Mouse (Mus musculus): ENCODE measurements around the gene Stard13.

DNA sequence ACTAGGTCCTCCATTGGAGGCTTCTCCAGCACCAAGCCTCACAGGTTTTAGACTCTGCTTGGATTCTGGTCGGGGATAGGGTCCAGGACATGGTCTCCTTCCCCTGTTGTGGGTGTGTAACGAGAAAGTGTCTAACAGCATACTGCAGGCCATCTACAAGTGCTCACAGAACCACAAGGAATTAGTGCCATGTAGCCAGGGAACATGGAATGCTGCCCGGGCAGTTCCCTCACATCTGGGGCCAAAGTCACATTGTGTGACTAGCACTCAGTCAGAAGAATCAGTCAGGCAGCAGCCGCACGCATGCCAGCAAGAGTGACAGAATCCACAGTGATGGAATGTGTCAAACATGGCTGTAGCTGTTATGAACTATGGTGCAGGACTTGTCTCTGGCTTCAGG lies 67.4 kb downstream of the Stard13 start:
- TF ChIP-seq CTCF (IDR thresholded peaks at IDR 0.05; ENCODE audit: low read depth, low read length) (no peak), POLR2A (IDR thresholded peaks at IDR 0.05; ENCODE audit: borderline replicate concordance, low read depth, low read length) (no peak)
